Mouse (Mus musculus) G1E (cell line): ENCODE data around the gene Cfap45.

Source experiments
- CTCF ChIP-seq: IDR thresholded peaks from 2 replicates; pipeline ENCODE4 v1.5.1; 2012; ENCODE audit warnings: low read depth, low read length, inconsistent platforms, mixed read lengths
- GATA1 ChIP-seq: IDR thresholded peaks from 2 replicates; pipeline ENCODE4 v1.6.1; 2012; ENCODE audit warnings: borderline replicate concordance, low read length, inconsistent platforms, mixed read lengths
- GATA2 ChIP-seq: IDR thresholded peaks from 2 replicates; pipeline ENCODE4 v1.6.1; 2012; ENCODE audit warnings: low read depth, low read length, inconsistent platforms, borderline replicate concordance
- POLR2AphosphoS5 ChIP-seq: IDR thresholded peaks from 2 replicates; pipeline ENCODE4 v1.6.1; 2012; ENCODE audit warnings: low read depth, low read length, inconsistent platforms; ENCODE audit not compliant: insufficient replicate concordance
- TAL1 ChIP-seq: conservative IDR thresholded peaks from 2 replicates; pipeline ENCODE4 v1.6.1; 2012; ENCODE audit warnings: low read depth, low read length, inconsistent platforms, mixed read lengths

DNA sequence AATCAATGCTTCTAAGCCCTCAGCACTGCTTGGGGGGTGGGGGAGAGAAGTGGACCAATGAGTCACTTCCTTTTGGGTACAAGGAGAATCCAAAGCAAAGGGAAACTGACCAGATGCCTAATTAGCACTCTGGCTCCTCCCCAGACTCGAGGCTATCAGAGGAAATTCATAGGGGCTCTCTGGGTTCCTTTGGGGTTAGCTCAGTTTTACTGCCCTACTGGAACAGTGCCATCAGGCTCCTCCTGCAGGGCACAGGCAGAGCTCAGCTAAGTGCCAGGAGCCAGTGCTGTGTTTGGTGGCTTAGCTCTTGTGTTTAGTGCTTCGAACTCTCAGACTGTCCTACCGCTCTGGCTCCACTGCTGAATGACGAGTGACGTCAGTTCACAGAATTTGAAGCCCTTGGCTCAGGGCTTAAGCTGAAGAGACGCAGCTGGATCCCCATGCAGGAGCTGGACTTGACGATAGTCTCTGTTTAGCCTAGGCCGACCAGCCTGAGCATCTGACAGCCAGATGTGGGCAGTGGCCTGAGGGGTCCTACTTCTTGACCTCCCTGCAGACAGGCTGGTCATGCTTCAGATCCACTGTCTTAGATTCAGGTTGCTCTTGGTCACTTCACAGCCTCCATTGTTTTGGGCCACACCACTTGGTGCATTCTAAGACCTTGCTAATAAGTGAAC is 10.1 kb downstream of the Cfap45 start:
- TF ChIP-seq CTCF, result no peak
- TF ChIP-seq TAL1, result no peak
- TF ChIP-seq GATA2, result no peak
- TF ChIP-seq POLR2AphosphoS5, result no peak
- TF ChIP-seq GATA1, result no peak
